Mouse (Mus musculus) heart, adult 2 months (tissue): Measurements from ENCODE around the gene Sf3b1. TPM values are rescaled to one million over a fixed set of nuclear protein-coding genes. Genes with fewer than 3 reads are reported as not detected.
"Not testable (repeated sequence)": the region's sequence is repeated elsewhere in the genome, so short reads cannot be mapped to it uniquely, and the experiment has no call there.

Experiments used
- DNase-seq, 2 experiments: peaks; one replicate each; pipeline ENCODE4 v3.0.0; 2021
- H3K27ac ChIP-seq: fragments of 200-600 bp; 2 replicates; pipeline ENCODE4 v1.8.1; 2022
- H3K27me3 ChIP-seq: fragments of 200-500 bp; 2 replicates; pipeline ENCODE4 v1.6.1; 2012; ENCODE audit warnings: mild to moderate bottlenecking, low read length, inconsistent platforms, mixed read lengths; ENCODE audit not compliant: control insufficient read depth, insufficient read depth
- H3K36me3 ChIP-seq: fragments of 200-500 bp; 2 replicates; pipeline ENCODE4 v1.6.1; 2012; ENCODE audit warnings: low read length, inconsistent platforms; ENCODE audit not compliant: control insufficient read depth, insufficient read depth
- H3K4me1 ChIP-seq: fragments of 200-500 bp; 2 replicates; pipeline ENCODE4 v1.6.1; 2011; ENCODE audit warnings: low read length; ENCODE audit not compliant: control insufficient read depth, insufficient read depth
- H3K4me3 ChIP-seq: fragments of 200-600 bp; 2 replicates; pipeline ENCODE4 v1.8.1; 2022
- H3K79me2 ChIP-seq: fragments of 200-500 bp; replicated peaks from 2 replicates; pipeline ENCODE4 v1.6.1; 2012; ENCODE audit warnings: mild to moderate bottlenecking, inconsistent platforms, low read length, moderate library complexity, mixed read lengths; ENCODE audit not compliant: control insufficient read depth, insufficient read depth
- H3K9ac ChIP-seq: fragments of 200-500 bp; 2 replicates; pipeline ENCODE4 v1.6.1; 2012; ENCODE audit warnings: low read depth, mild to moderate bottlenecking, control low read depth, inconsistent platforms, low read length, mixed read lengths
- CTCF ChIP-seq: fragments of 200-600 bp; IDR thresholded peaks from 2 replicates; pipeline ENCODE4 v1.8.1; 2022; ENCODE audit warnings: antibody characterized with exemption, mild to moderate bottlenecking, moderate library complexity
- EP300 ChIP-seq: fragments of 200-500 bp; IDR thresholded peaks from 2 replicates; pipeline ENCODE4 v1.6.1; 2011; ENCODE audit warnings: low read depth, low read length, control low read depth; ENCODE audit not compliant: insufficient read depth
- POLR2A ChIP-seq: fragments of 200-500 bp; IDR thresholded peaks from 2 replicates; pipeline ENCODE4 v1.6.1; 2011; ENCODE audit warnings: mild to moderate bottlenecking, low read depth, low read length, control low read depth; ENCODE audit not compliant: insufficient read depth
- WGBS: fragments of 180-500 bp; shearing (Covaris S2); methylation state at CpG from one replicate; pipeline ENCODE4 v1.1.7; 2018; 5-methylcytosine and 5-hydroxymethylcytosine counted together
- intact Hi-C: fragments of 180-260 bp; cut with DNase I; formaldehyde crosslinking; loops from one replicate; pipeline ENCODE4 v1.15.1; 2025
- long read RNA-seq: library from polyadenylated mRNA; stranded (forward); transcript quantifications from one replicate; pipeline ENCODE4 v2.0.0, GENCODE M21; 2021
- polyA plus RNA-seq: library from polyadenylated mRNA; depleted of rRNA; stranded (reverse); fragments of >200 nt; gene quantifications from 2 replicates; pipeline ENCODE4 v1.2.3, GENCODE M21; 2012; rRNA removed
- total RNA-seq, 2 experiments: library from RNA; stranded (reverse); gene quantifications; 2 replicates each; pipeline ENCODE4 v1.2.3; 2021

Sf3b1 gene
- 10 to 100 TPM; 64.4 to 74.9 TPM for total RNA-seq
- polyA plus RNA-seq, result 27.9 and 62.8 TPM in 2 replicates
- long read RNA-seq, full-length matches to known transcripts, result 43 of 56 reads
- long read RNA-seq, partial matches to known transcripts, result 5 of 56 reads
- long read RNA-seq, other reads (novel, unspliced or antisense), result 8 of 56 reads

GRCm38 (mm10) chr1:55027253-55027801 lies at the start of gene Sf3b1:
Gene Sf3b1 (minus strand): TSS chr1:55027481.
- WGBS, result 1% methylated on average over 46 of the region's 46 CpGs
- peaks cover 9% of the 10 kb centered on the region for H3K4me1 ChIP-seq
- peaks cover 6% of the 10 kb centered on the region; the same call in 1 of the 2 replicates for H3K79me2 ChIP-seq
- H3K27ac ChIP-seq, result peak within 1 kb of the TSS; percentile 95
- H3K27me3 ChIP-seq, result no peaks in the 10 kb centered on the region
- H3K4me3 ChIP-seq, result peak within 1 kb of the TSS; percentile 92
- peak; percentile 95 to 98 for DNase-seq
- TF ChIP-seq CTCF, result peak; percentile 18; the same call in 1 of the 2 replicates
- TF ChIP-seq POLR2A, result peak; percentile 98
- peak; percentile 89 for TF ChIP-seq EP300
- intact Hi-C loops, result loop anchor here (1.0 to 5.0 kb wide), 4 partner anchors 26 to 200 kb away; partner anchors contain the start of genes Mob4 and Rftn2
- peak within 1 kb of the TSS; percentile 97 for H3K9ac ChIP-seq
- H3K36me3 ChIP-seq, result peaks cover 18% of the 10 kb centered on the region

GRCm38 (mm10) chr1:55076395-55076743 lies 49.1 kb upstream of the Sf3b1 start:
- no peak for TF ChIP-seq CTCF
- Histone ChIP-seq H3K27me3 (no peaks in the 10 kb centered on the region), H3K36me3 (peaks cover 47% of the 10 kb centered on the region), H3K79me2 (no peaks in the 10 kb centered on the region), H3K27ac (no peak overlapping the region), H3K4me1 (no peaks in the 10 kb centered on the region; the same call in 1 of the 2 replicates), H3K4me3 (no peak overlapping the region), H3K9ac (no peak overlapping the region)
- intact Hi-C loops, result no loop called here
- DNase-seq, result no peak

GRCm38 (mm10) chr1:55075652-55076394 lies 48.5 kb upstream of the Sf3b1 start:
- no peak for DNase-seq
- Histone ChIP-seq H3K79me2 (no peaks in the 10 kb centered on the region), H3K27me3 (no peaks in the 10 kb centered on the region), H3K9ac (no peak overlapping the region), H3K4me3 (no peak overlapping the region), H3K36me3 (peaks cover 42% of the 10 kb centered on the region), H3K4me1 (no peaks in the 10 kb centered on the region; the same call in 1 of the 2 replicates), H3K27ac (peak overlapping the region; percentile 48)
- intact Hi-C loops, result no loop called here
- TF ChIP-seq POLR2A, result no peak
- 53% methylated on average over 5 of the region's 5 CpGs for WGBS

DNA sequence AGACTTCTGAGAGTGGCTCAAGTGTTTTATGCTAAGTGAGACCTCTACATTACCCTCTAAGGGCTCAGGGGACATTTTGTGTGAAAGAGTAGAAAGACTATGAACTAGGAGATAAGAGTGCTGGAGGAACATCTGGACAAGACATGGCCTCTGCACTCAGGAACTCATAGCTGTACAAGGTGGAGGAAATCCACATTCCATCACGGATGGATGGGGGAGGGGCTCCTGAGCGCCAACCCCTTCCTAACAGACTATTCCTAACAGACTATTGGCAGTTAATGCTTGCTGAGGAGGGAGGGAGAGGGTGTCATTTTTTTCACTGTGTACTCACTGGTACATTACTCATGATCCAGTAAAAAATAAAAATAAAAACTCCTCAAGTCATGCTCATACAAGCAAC lies 47.5 kb upstream of the Sf3b1 start:
- H3K27me3 ChIP-seq, result no peaks in the 10 kb centered on the region
- H3K27ac ChIP-seq, result peak overlapping the region; percentile 48; the same call in 1 of the 2 replicates
- intact Hi-C loops, result no loop called here
- no peak overlapping the region for H3K4me3 ChIP-seq
- peaks cover 37% of the 10 kb centered on the region for H3K36me3 ChIP-seq
- TF ChIP-seq POLR2A (no peak), CTCF (no peak), EP300 (no peak)
- no peak for DNase-seq
- no peak overlapping the region for H3K9ac ChIP-seq
- no peaks in the 10 kb centered on the region; the same call in 1 of the 2 replicates for H3K4me1 ChIP-seq
- 17% methylated on average over 2 of the region's 2 CpGs for WGBS
- no peaks in the 10 kb centered on the region for H3K79me2 ChIP-seq

GRCm38 (mm10) chr1:55072328-55072727 lies 45.0 kb upstream of the Sf3b1 start:
- DNase-seq, H3K79me2 ChIP-seq, H3K4me1 ChIP-seq, H3K4me3 ChIP-seq, H3K27ac ChIP-seq, intact Hi-C loops, H3K27me3 ChIP-seq, H3K9ac ChIP-seq: not testable (repeated sequence)
- H3K36me3 ChIP-seq, result peaks cover 32% of the 10 kb centered on the region

DNA sequence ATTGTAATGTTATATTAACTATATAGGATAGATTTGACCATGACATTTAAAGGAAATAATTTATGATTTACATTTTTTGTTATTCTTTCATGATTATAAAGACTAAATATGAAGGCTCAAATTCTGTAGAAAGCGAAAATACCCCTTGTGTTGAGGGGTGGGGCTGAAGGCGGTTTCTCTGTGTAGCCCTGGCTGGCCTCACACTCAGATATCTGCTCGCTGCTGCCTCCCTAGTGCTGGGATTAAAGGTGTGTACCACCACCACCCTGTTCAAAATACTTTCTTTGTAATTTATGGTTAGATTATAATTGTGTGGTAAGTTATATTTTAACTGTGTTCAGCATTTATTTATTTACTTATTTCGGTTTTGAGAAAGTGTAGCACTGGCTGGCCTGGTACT lies 34.5 kb upstream of the Sf3b1 start:
- no peak for DNase-seq
- Histone ChIP-seq H3K36me3 (peaks cover 32% of the 10 kb centered on the region), H3K4me3 (no peak overlapping the region), H3K9ac (no peak overlapping the region), H3K79me2 (peaks cover 8% of the 10 kb centered on the region; the same call in 1 of the 2 replicates), H3K27me3 (no peaks in the 10 kb centered on the region), H3K27ac (no peak overlapping the region), H3K4me1 (peaks cover 16% of the 10 kb centered on the region)
- TF ChIP-seq POLR2A (no peak), CTCF (no peak), EP300 (no peak)
- intact Hi-C loops, result no loop called here
- 92% methylated on average over 4 of the region's 4 CpGs for WGBS
